Mouse (Mus musculus): ENCODE results near the gene Zfp467. TPM values are rescaled to one million over a fixed set of nuclear protein-coding genes. Genes with fewer than 3 reads are reported as not detected.

Zfp467 gene
- polyA plus RNA-seq, 1 experiment from 2014 or later = 30.7 TPM

GRCm38 (mm10) chr6:48437679-48438376 is 7.8 kb downstream of the Zfp467 start:
- peak overlapping the region; percentile 6; the same call in 1 of the 2 replicates for H3K4me3 ChIP-seq
- ATAC-seq (ENCODE audit: low FRiP score, low read depth) = no peak
- H3K9ac ChIP-seq = no peak overlapping the region
- H3K27ac ChIP-seq (replicated peaks) = no peak overlapping the region
- WGBS = 44% methylated on average over 35 of the region's 35 CpGs
- H3K4me1 ChIP-seq (replicated peaks) = peaks cover 21% of the 10 kb centered on the region
- peaks cover 22% of the 10 kb centered on the region for H3K36me3 ChIP-seq
- no peaks in the 10 kb centered on the region for H3K9me3 ChIP-seq
- peak overlapping the region; percentile 39; the same call in 1 of the 2 replicates for H3K4me2 ChIP-seq
- H3K27me3 ChIP-seq = peaks cover 25% of the 10 kb centered on the region

DNA sequence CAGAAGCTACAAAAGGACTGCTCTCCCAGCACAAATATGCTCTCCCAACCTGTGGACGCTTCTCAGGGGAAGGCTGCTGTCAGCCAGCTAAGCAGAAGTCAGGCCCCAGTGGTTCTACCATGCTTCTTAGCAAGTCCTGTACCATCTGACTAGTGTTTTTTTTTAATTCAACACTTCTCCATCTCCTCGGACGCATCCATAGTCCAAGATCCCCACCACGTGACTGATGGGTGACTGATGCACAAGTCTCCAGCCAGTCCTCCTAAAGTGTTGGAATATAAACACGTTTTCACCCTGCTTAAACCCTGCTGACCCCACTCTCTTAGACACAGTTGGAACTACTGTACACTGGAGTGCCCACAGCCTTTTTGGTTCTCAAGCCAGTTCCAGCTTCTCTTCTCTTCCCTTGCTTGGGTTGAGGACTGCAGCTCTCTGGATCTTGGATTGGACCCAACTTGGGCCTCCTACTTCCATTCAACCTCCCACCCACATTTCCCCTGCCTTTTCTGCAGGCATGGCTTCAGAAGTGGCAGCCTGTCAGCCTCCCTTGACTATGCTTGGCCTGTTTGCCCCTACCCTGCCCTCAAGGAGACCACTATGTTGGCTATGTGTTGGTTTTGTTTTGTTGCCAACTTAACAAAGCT is 9.8 kb downstream of the Zfp467 start:
- no peaks in the 10 kb centered on the region for H3K9me3 ChIP-seq
- H3K4me3 ChIP-seq = no peak overlapping the region
- no peak overlapping the region for H3K9ac ChIP-seq
- WGBS = 83% methylated on average over 5 of the region's 5 CpGs
- no peak for ATAC-seq (ENCODE audit: low FRiP score, low read depth)
- H3K27ac ChIP-seq (replicated peaks) = no peak overlapping the region
- H3K4me2 ChIP-seq = no peak overlapping the region
- H3K36me3 ChIP-seq = peaks cover 7% of the 10 kb centered on the region; the same call in 1 of the 2 replicates
- peaks cover 19% of the 10 kb centered on the region for H3K27me3 ChIP-seq
- H3K4me1 ChIP-seq (replicated peaks) = peaks cover 21% of the 10 kb centered on the region

DNA sequence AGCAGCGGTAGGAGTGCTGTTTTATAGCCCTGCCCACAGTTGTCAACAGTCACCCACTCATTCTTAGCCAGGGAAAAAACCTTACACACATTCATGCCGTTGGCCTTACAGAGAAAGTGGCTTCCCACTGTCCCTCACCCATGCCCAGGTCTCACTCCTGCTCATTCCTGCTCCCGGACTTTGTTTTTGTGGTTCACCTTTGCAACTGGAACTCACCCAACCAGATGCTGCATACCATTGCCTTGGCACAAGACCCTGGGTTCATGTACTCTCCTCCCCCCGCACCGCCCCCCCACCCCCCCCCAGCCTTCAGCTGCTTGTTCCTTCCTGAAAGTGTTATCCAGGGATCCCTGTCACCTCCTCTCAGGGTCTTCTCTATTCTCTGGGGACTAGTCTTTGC is 10.5 kb downstream of the Zfp467 start:
- Histone ChIP-seq H3K27me3 (peaks cover 16% of the 10 kb centered on the region), H3K4me2 (no peak overlapping the region), H3K4me3 (no peak overlapping the region), H3K36me3 (peaks cover 7% of the 10 kb centered on the region; the same call in 1 of the 2 replicates), H3K9me3 (no peaks in the 10 kb centered on the region), H3K27ac (replicated peaks) (no peak overlapping the region), H3K9ac (no peak overlapping the region), H3K4me1 (replicated peaks) (peaks cover 21% of the 10 kb centered on the region)
- no peak for ATAC-seq (ENCODE audit: low FRiP score, low read depth)
- WGBS = 60% methylated on average over 5 of the region's 5 CpGs

DNA sequence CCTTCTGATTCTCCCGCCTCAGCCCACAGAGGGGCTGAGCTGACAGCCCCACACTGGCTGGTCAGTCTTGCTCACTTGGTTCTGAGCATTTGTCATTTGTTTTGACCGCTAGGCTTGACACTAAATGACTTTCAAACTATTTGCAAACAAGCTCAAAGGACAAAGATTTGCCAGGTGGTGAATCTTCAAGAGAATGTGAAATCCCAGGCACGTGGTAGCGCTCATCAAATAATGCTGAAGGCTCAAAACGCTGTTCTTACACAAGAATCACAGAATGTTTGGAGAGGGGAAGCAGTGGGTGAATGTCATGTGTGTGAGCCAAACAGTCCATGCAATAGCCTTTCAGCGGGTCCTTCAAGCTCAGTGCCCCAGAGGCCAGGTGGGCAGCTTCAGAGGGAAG is 11.0 kb downstream of the Zfp467 start:
- Histone ChIP-seq H3K27ac (replicated peaks) (no peak overlapping the region), H3K36me3 (peaks cover 7% of the 10 kb centered on the region; the same call in 1 of the 2 replicates), H3K9me3 (no peaks in the 10 kb centered on the region), H3K4me3 (no peak overlapping the region), H3K27me3 (peaks cover 12% of the 10 kb centered on the region), H3K4me1 (replicated peaks) (peaks cover 21% of the 10 kb centered on the region), H3K9ac (no peak overlapping the region), H3K4me2 (no peak overlapping the region)
- WGBS = 67% methylated on average over 6 of the region's 6 CpGs
- no peak for ATAC-seq (ENCODE audit: low FRiP score, low read depth)

DNA sequence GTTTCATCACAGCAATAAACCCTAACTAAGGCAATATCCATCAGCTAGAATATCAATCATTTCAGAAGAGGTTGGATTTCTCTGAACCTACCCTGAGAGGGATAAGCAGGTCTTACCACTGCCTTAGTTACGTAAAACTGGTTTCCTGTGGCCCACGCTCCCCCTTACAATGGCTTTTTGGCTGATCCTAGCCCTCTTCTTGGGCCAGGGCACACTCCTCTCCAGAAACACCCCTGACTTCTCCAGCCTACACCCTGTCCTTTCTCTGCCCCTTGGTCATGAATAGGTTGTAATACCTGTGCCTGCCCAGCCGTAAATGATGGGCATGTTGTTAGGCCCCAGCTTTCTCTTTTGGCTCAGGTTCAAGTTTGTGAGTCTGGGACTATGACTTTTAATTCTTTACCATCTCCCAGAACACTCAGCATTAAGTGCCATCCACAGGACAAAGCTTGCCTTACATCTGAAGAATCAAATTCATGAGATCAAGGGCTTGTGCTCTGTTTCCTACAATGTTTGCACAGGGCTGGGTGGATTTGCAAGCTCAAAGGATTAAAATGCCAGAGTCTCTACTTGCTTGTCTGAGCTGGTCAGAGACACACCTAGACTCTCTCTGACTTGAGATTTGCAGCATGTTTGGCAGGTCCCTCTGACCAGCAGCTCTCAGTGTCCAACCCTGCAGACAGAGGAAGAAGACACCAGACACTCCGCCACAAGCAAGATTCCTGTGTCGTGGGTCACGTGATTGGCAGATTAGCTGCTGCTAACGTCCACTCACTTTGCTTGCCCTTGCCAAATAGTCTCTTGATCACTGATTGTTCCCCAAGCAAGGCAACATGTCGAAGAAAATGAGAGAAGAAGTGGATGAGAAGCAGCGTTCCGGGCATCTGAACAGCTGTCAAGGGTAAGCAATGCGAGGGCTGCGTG is 12.5 kb downstream of the Zfp467 start:
- no peak overlapping the region for H3K27ac ChIP-seq (replicated peaks)
- H3K4me3 ChIP-seq = no peak overlapping the region
- 0 out of 2 replicates have a peak, but pooled peaks cover 7% of the 10 kb centered on the region for H3K4me1 ChIP-seq (replicated peaks)
- ATAC-seq (ENCODE audit: low FRiP score, low read depth) = no peak
- WGBS = 69% methylated on average over 12 of the region's 12 CpGs
- peaks cover 9% of the 10 kb centered on the region for H3K27me3 ChIP-seq
- H3K36me3 ChIP-seq = peaks cover 2% of the 10 kb centered on the region; the same call in 1 of the 2 replicates
- H3K9ac ChIP-seq = no peak overlapping the region
- no peaks in the 10 kb centered on the region for H3K9me3 ChIP-seq
- no peak overlapping the region for H3K4me2 ChIP-seq

DNA sequence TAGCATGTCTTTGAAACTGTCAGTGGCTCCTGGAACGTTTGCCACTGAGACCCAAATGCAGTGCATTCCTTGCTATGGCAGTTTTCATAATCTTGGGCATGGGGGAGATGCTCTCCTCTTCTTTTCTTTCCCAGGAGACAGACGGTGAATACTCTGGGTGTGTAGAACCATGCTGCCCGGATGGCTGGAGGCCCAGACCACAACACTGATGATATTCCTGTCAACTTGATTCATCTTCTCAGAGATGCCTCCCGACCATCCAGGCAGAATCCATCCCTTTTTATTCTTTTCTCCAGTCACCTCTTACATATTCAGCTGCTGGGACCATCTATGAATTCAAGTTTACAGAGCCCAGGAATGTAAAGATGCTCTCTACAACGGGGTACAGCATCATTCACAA is 14.9 kb downstream of the Zfp467 start:
- no peak overlapping the region for H3K4me2 ChIP-seq
- no peak overlapping the region for H3K27ac ChIP-seq (replicated peaks)
- no peaks in the 10 kb centered on the region for H3K36me3 ChIP-seq
- H3K4me1 ChIP-seq (replicated peaks) = no peaks in the 10 kb centered on the region
- no peak overlapping the region for H3K9ac ChIP-seq
- no peaks in the 10 kb centered on the region for H3K9me3 ChIP-seq
- no peaks in the 10 kb centered on the region for H3K27me3 ChIP-seq
- H3K4me3 ChIP-seq = no peak overlapping the region
- WGBS = 70% methylated on average over 5 of the region's 5 CpGs
- no peak for ATAC-seq (ENCODE audit: low FRiP score, low read depth)

GRCm38 (mm10) chr6:48428769-48429557 is 16.7 kb downstream of the Zfp467 start:
- Histone ChIP-seq H3K4me3 (no peak overlapping the region), H3K4me1 (replicated peaks) (no peaks in the 10 kb centered on the region), H3K9ac (no peak overlapping the region), H3K36me3 (no peaks in the 10 kb centered on the region), H3K9me3 (no peaks in the 10 kb centered on the region), H3K4me2 (no peak overlapping the region), H3K27ac (replicated peaks) (no peak overlapping the region), H3K27me3 (no peaks in the 10 kb centered on the region)
- 77% methylated on average over 4 of the region's 4 CpGs for WGBS
- ATAC-seq (ENCODE audit: low FRiP score, low read depth) = no peak

DNA sequence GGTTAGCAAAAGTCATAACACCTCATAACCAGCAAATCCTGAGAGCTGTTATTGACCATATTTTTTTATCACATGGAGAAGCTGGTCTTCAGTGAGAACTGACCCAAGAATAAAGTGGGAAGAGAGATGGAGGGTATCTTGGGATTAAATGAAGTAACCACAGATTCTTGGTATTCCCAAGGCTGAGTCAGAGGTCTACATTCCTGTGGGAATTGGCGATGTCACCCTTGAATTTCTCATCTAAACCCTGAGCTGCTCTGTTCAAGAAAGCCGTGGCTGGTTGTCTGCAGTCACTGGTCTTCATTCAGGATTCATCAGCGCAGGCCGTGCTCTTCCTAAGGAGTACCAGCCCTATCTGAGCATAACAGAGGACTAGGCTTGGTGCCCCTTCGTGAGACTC is 18.7 kb downstream of the Zfp467 start:
- Histone ChIP-seq H3K27ac (replicated peaks) (no peak overlapping the region), H3K4me1 (replicated peaks) (no peaks in the 10 kb centered on the region), H3K36me3 (no peaks in the 10 kb centered on the region), H3K9ac (no peak overlapping the region), H3K9me3 (no peaks in the 10 kb centered on the region), H3K4me2 (no peak overlapping the region), H3K4me3 (no peak overlapping the region), H3K27me3 (no peaks in the 10 kb centered on the region)
- no peak for ATAC-seq (ENCODE audit: low FRiP score, low read depth)
- 75% methylated on average over 5 of the region's 5 CpGs for WGBS

GRCm38 (mm10) chr6:48424074-48424473 is 21.6 kb downstream of the Zfp467 start:
- WGBS = 73% methylated on average over 5 of the region's 5 CpGs
- Histone ChIP-seq H3K36me3 (no peaks in the 10 kb centered on the region; the same call in 1 of the 2 replicates), H3K4me3 (no peak overlapping the region), H3K4me2 (no peak overlapping the region), H3K4me1 (replicated peaks) (no peaks in the 10 kb centered on the region), H3K9me3 (no peaks in the 10 kb centered on the region), H3K27me3 (no peaks in the 10 kb centered on the region), H3K27ac (replicated peaks) (no peak overlapping the region), H3K9ac (no peak overlapping the region)
- no peak for ATAC-seq (ENCODE audit: low FRiP score, low read depth)

DNA sequence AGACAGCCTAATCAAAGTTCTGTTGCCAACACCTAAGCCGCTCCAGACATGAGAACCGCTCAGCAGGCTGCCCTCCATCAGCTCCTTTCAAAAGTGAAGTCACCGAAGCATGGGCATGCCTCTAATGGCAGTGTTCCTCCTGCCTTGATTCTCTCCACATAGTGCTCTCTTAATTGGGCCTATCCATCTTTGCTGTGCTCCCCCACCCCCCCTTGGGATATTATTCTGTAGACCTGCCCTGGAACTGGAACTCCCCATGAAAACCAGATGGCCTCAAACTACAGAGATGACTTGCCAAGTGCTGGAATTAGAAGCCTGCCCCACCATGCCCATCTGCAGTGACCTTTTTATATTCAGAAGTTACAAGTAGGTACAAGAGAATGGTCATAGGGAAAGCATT is 22.3 kb downstream of the Zfp467 start:
- no peak overlapping the region for H3K27ac ChIP-seq (replicated peaks)
- no peaks in the 10 kb centered on the region for H3K4me1 ChIP-seq (replicated peaks)
- no peaks in the 10 kb centered on the region; the same call in 1 of the 2 replicates for H3K36me3 ChIP-seq
- no peaks in the 10 kb centered on the region for H3K27me3 ChIP-seq
- no peak overlapping the region for H3K9ac ChIP-seq
- no peaks in the 10 kb centered on the region for H3K9me3 ChIP-seq
- 72% methylated on average over 3 of the region's 3 CpGs for WGBS
- no peak overlapping the region for H3K4me2 ChIP-seq
- H3K4me3 ChIP-seq = no peak overlapping the region
- no peak for ATAC-seq (ENCODE audit: low FRiP score, low read depth)

- peak; percentile 43; the same call in 1 of the 2 replicates for ATAC-seq (ENCODE audit: low FRiP score, low read depth)
- H3K4me3 ChIP-seq = no peak overlapping the region
- no peak overlapping the region for H3K9ac ChIP-seq
Measured at GRCm38 (mm10) chr6:48420647-48421046, 25.0 kb downstream of the Zfp467 start.

More at GRCm38 (mm10) chr6:48420647-48421046, 25.0 kb downstream of the Zfp467 start:
- H3K4me1 ChIP-seq (replicated peaks) = no peaks in the 10 kb centered on the region
- no peaks in the 10 kb centered on the region for H3K27me3 ChIP-seq
- H3K9me3 ChIP-seq = no peaks in the 10 kb centered on the region
- no peak overlapping the region for H3K27ac ChIP-seq (replicated peaks)
- H3K36me3 ChIP-seq = peaks cover 20% of the 10 kb centered on the region
- 20% methylated on average over 2 of the region's 2 CpGs for WGBS
- H3K4me2 ChIP-seq = no peak overlapping the region

Data from hindbrain, embryonic 15.5 days (tissue).